Mouse (Mus musculus): ENCODE results near the gene Kif16b.
"Not testable (repeated sequence)": the region's sequence is repeated elsewhere in the genome, so short reads cannot be mapped to it uniquely, and the experiment has no call there.

Gene Kif16b

DNA sequence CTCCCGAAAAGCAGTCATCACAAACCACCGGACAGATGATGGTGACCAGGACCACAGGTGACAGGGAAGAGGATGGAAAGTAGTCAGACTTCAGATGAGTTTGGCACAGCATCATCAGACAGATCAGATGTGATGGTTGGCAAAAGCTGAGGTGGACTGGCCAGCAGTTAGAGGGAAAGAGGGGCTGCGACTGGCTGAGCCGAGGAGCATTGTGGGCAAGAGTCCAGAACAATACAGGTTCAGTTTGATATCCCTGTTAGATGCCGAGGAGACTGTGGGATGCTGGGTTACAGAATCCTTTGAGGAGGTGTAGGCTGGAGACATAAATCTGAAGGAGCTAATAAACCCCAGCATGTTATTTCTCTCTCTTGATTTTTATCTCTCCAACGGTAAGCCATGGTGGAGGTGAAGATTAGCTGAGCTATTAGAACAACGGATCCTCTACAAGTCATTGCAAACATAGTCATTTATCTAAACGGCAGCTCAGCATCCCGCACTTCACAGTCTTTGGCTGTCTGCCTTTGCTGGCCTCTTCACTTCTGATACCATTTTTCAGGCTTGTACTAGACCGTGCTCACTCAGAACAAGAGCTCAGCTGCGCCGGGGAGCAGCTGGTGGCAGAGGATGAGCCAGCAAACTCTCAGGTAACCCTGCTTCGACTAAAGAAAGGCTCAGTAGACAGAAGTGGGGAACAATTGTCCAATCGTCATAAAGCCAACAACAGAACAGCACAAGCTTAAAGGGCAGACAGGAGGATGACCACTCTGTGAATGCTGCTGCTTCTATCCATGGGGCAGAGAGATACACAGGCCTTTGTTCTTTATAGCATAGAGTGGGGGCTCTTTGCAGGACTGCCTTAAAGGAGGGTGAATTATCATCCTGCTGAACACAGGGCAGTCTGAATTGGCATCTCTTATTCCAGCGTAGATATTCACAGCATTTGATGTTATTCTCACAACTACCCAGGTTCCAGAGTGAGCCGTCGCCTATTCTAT, 304.9 kb downstream of the Kif16b start:
- in situ Hi-C loops (cut with MboI, MseI), result loop anchor here in 1 of 2 experiments (10.0 kb wide), 1 partner anchor 792 kb away; no protein-coding TSS in a partner anchor

DNA sequence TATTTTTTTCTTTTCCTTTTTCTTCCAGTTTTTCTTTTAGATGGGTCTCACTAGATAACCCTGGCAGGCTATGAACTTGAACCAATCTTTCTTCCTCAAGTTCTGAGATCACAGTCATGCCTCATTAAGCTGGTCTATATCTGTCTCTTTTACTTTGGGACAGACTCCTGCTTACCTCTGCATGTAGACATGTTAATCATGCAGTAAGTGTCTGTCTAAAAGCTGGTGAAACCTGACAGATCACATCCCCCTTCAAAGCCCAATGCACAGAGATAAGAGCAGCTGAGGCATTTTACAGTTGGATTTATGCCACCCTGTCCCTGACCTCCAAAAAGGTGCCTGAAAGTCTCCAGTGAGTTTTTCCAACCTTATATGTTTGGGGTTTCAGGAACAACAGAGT, 310.4 kb downstream of the Kif16b start:
- in situ Hi-C loops (cut with MboI, MseI), result loop anchor here in 1 of 2 experiments (5.0 to 10.0 kb wide), 2 partner anchors 94 to 786 kb away; no protein-coding TSS in a partner anchor

DNA sequence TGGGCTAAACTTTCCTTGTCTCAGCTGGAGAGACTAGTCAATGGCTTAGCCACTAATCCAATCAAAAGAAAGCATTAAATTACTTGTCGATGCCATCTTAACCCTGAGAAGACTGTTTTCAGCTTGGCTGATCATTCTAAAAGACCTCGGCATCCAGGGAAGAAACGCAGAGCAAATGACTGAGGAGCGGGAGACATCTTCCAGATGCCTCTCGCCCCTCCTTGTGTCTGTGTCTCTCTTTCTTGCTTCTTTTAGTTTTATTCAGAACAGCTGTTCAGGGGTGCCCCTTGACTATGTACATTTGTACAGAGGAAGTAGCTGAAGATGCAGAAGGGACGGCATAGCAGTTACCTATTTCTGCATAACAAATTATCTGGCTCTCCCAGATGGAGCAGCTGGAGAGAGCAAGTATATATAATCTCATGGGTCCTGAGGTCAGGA, 311.0 kb downstream of the Kif16b start:
- in situ Hi-C loops (cut with MboI, MseI), result loop anchor here in 1 of 2 experiments (5.0 to 10.0 kb wide), 2 partner anchors 93 to 786 kb away; no protein-coding TSS in a partner anchor

DNA sequence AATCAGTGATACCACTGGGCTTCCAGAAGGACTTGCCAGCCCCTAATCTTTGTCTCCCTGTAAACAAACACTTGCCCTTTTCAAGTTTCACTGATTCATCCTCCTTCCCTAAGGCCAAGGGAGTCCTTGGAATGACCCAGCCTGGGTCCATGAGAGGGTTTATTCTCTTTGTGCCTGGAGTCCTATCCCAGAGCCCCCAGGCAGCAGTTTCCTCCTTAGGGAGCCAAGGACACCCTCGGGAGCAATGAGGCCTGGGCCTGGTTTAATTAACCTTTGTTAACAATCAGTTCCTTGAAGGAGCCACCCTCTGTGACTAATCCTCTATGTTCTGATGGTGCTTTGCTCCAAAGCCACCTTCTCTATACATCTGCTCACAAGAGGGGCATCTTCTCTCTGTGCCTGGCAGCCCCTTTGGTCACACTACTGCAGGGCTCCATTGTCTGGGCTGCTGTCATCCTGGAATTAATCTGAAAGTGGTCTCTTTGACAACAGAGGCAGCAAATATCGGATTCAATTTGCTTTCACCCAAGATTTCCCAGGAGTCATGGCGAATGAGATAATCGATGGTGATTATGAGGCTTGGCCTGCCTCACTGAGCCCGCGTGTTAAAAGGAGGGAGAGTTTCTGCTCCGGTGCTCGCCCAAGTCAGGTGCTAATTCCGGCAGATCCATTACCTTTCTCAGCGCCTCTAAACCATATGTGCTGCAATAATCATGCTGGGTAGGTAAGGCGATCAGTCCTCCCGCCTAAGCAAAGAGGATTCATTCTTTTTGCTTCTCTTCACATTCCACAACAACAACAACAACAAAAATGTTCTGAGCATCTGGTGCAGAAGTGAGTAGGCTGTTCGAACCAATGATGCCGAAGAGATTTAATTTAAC, 311.7 kb downstream of the Kif16b start:
- in situ Hi-C loops (cut with MboI, MseI), result loop anchor here (5.0 to 10.0 kb wide), 3 partner anchors 92 to 785 kb away; no protein-coding TSS in a partner anchor

DNA sequence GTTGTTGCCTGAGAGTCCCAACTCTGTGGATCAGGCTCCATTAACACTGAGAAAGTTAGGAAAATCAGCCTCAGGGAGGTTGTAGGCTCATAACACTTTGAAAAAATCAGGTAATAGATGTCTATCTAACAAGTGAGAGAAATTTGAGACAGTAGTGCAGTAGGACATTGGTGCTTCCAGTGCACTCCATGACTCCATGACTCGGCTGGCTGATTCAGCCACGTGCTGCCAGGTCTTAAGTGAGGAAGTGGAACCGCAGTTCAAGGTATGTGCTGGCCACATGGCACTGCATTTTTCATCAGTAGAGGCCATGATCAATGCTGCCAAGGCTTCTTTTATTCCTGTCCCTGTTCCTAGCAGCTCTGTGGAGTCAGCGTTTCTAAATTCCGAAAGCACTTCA, 315.5 kb downstream of the Kif16b start:
- in situ Hi-C loops (cut with MboI, MseI), result loop anchor here in 1 of 2 experiments (10.0 kb wide), 1 partner anchor 529 kb away; no protein-coding TSS in a partner anchor

DNA sequence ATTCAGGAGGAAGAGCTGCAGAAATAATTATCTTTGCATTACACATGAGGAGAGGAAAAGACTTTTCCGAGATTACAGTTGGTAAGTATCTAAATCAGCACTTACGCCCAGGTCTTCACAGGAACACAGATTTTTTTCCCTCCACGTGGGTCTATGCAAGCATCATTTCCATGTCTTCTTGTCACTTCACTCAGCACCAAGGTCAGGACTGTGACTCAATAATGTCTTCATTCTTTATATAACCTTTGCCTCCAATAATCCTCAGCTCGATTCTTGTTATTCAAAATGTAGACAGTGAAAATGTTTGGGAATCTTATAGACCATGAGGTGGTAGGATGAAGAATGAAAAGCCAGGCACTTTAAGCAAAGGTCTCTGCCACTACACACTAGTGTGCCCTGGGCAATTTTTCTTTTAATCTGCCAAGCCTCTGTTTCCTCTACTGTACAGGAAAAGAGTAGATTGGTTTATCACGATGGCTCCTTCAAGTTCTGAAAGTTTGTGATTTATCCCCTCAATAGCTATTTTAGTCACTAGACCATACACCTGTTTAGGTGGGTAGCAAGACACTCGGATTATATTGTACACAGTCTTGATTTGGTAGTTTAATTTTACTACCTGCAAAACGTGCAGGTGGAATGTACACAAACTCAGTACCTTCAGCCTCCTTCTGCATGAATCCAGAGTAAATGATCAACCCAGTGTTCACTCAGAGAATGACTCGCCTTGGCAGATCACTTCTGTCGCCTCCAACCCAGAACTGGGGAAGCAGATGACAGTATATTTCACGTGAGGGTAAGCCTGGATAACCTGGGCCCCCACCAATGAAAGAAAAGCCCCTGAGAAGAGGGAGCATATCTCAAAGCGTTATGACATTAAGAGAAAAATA, 316.2 kb downstream of the Kif16b start:
- in situ Hi-C loops (cut with MboI, MseI), result loop anchor here in 1 of 2 experiments (10.0 kb wide), 1 partner anchor 530 kb away; no protein-coding TSS in a partner anchor

DNA sequence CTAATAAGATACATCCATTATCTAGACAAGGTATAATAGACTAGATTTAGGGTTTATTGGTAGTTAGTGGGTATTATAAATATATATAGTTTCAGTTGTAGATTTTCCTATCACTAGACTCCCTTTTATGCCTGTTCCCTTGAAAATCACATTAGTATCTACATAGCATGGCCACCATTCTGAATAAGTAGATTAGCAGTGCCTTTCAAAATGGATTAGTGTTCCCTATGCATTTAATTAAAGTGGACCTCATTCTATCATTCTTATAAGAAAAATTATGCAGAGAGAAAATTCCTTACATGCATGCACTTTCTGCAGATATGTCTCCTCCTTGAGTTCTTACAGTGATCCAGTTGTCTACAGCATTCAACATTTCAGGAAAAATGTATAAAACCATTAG, 320.9 kb downstream of the Kif16b start:
- in situ Hi-C loops (cut with MboI, MseI), result loop anchor here in 1 of 2 experiments (10.0 kb wide), 1 partner anchor 534 kb away; no protein-coding TSS in a partner anchor

DNA sequence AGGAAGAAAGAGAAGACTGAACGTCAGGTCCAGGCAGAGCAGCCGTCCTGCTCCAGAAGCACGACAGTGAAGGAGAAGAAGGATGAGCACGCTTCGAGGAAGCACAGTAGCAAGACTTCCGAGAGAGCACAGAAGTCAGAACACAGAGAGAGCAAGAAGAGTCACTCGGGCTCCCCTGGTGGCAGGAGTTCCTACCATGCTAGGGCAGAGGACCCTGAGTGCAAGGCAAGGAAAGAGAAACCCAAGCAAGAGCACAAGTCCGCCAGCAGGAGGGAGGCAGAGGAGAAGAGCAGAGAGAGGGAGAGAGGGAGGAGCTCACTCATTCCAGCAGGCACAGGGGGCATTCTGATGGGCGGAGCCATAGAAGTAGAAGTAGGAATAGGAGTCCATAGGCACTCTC, 323.9 kb downstream of the Kif16b start:
- in situ Hi-C loops (cut with MboI, MseI), result not testable (repeated sequence)

DNA sequence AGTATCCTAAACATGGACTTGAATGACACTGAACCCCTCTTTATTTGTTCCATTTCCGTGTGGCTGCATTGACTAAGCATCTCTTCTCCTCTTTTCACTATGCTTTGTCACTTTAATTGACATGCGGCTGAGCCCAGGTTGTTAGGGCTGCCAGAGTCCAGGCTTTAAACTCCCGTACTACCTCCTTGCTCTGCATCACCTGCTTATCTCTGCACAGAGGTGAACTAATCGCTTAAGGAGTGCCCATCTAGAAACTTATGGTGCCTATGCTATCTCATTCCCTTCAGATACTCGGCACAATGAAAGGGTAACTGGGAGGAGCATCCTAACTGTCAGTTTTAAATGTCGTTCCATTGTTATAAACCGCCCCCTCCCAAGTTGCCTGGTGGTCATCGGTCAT, 331.6 kb downstream of the Kif16b start:
- in situ Hi-C loops (cut with MboI, MseI), result no loop called here
